Mouse (Mus musculus): ENCODE measurements at regions not wholly inside any gene's neighbourhood (a gene's known extent, or its start where the extent isn't known, plus 50 kb on each side); places are given as distances from the start of the nearest gene placed in this dataset.

- ATAC-seq (replicated peaks; ENCODE audit: poor library complexity, severe bottlenecking): peak; percentile 63
These were observed 68.1 kb upstream of the Tas2r118 start for GRCm38 (mm10) chr6:24037919-24038318.

DNA sequence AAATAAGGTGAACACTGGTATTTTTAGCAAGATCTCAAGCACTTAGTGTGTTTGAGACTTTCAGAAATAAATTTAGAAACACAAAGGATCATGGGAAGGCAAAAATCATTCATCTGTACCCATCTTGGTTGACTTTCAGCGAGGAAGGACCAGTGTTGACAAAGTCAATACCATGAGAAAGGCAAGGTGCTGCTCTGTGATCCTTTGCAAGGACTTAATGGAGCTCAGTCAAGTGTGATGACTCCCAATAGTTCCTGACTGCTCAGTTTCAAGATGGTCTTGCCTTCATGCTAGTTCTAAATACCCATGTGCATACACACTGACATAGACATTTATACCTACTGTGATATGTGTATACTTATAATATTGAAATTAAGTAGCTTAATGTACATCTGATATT, 56.5 kb upstream of the Tas2r118 start:
- ATAC-seq (replicated peaks; ENCODE audit: poor library complexity, severe bottlenecking): no peak

DNA sequence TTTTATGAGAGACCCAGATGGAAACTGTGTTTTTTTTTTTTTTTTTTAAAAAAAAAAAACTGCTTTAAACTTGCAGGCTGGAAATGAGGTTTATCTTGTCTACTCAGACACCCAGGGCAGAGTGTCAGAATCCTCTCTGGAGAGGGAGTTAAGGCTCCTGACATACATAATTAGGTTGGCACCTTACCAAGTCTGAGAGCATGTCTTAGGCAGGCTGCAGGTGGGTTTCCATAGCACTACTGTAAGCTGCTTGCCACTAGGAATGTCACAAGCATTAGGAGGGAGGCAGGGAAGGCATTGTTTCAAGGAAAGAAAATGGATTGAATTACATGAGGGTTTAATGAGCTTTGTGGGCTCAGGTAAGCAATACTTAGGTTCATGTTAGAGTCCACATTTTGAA, 55.9 kb upstream of the Tas2r118 start:
- no peak for ATAC-seq (replicated peaks; ENCODE audit: poor library complexity, severe bottlenecking)

All from granulocyte monocyte progenitor cell, adult 5-6 weeks (primary cell).